Mouse (Mus musculus) heart, adult 11 months (tissue): ENCODE results near the gene Hoxa11.

Experiments used
- DNase-seq: peaks from one replicate; pipeline ENCODE4 v3.0.0; 2022

Gene Hoxa11

DNA sequence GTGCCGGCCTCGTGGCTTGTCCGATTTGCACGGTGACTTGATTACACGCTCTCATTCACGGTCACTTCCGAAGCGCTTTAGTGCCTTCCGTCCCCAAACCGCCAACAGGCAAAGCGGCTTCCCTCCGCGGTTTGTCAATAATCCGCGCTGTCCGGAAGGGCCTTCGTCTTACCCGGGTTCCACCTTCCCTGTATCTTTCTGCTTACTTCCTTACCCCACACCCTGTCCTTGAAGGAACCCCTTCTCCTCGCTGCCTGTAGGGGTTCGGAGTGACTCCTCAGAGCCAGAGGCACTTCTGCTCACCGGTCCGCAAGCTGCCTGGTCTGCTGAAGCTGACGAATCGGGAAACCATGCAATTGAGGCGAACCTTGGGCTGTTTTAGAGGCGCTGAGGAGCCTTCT, 793 bp upstream of the Hoxa11 start:
- DNase-seq: peak; percentile 86

DNA sequence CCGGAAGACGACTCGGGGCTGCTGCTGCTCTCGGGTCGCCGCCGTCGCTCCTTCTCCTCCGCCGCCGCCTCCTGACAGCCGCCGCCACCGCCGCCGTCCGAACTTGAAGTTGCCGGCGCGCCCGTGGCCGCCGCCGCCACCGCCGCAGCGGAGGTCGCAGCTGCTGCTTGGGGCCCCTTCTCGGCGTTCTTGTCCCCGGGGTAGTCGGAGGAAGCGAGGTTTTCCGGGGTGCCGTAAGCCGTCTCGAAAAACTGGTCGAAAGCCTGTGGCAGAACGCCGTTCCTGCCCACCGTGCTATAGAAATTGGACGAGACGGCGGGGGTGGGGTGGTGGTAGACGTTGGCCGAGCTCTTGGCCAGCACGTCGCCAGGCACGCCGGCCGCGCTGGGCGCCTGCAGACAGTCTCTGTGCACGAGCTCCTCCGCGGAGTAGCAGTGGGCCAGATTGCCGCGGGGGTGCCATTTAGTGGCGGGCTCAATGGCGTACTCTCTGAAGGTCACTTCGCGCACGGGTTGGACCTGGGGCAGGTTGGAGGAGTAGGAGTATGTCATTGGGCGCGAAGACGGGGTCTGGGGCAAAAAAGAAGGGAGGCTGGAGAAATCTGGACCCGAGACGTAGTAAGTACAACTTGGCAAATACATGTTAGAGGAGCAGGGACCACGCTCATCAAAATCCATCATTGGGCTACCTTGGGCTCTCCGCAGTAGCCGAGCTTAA, 412 bp downstream of the Hoxa11 start:
- peak; percentile 87 for DNase-seq

DNA sequence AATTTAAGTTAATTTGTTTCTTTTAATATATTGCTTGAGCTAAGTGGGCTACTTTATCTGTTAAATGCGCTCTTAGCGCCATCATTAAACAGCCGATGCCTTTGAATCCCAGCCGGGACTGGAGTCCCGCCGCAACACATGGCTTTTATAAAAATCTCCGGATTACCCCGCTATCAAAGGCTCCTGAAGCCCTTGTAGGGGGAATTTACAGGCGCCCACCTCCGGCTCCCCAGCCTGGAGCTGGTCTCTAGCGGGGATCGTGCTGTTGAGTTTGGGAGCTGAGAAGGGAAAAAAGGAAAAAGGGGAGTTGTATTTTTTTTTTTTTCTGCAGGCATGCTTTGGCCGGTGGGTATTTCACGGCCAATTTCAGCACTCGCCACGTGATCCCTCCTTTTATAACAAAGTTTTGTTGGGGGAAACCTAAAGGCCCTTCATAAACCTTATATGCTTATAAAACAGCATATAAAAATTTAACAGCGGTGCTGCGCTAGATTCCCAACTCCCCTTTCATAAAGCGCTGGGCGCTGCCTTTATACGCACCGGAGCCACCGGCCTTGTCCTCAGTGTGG, 1.1 kb downstream of the Hoxa11 start:
- peak; percentile 79 for DNase-seq

DNA sequence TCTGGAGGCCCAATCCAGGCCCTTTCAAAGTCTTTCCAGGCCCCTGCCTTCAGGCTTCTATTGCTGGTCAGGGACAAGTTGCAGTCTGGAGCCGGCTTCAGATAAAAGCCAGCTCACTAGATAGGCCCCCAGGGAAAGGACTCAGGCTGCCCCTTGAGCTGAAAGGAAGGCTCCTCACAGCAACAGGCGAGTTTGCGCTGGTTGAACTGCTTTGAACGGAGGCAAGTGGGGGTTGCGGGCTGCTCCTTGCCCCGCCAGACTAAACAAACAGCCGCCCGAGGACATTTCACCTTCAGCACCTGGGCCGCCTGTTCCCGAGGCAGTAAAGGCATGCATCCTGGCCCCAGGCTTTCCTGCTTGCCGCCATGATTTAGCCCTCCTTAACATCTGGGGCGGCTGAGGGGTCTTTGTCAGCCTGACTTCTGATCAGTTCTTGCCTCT, 1.9 kb downstream of the Hoxa11 start:
- DNase-seq: peak; percentile 70

DNA sequence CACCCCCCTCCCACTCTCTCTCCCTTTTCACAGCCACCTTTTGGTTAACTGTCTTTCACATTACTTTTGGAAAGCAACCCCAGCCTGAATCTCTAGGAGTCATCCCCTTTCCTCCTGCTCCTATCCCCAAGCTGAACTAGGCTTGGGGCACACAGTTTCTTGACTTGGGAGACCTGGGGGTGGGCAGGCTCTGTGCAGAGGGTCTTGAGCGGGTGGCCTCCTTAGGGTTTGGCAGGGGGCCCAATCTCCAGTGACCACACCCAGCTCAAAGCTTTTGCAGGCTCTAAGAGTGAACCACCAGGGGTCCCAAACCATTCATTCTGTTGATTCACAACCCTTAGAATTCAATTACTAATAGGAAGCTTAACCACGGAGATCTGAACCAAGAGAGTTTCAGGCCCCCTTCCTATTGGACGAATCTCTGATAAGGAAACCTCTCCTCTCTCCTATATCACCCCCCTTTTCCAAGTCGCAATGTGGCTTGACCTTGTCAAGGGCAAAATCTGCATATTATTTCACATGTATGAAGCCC, 2.7 kb downstream of the Hoxa11 start:
- DNase-seq: peak; percentile 83

DNA sequence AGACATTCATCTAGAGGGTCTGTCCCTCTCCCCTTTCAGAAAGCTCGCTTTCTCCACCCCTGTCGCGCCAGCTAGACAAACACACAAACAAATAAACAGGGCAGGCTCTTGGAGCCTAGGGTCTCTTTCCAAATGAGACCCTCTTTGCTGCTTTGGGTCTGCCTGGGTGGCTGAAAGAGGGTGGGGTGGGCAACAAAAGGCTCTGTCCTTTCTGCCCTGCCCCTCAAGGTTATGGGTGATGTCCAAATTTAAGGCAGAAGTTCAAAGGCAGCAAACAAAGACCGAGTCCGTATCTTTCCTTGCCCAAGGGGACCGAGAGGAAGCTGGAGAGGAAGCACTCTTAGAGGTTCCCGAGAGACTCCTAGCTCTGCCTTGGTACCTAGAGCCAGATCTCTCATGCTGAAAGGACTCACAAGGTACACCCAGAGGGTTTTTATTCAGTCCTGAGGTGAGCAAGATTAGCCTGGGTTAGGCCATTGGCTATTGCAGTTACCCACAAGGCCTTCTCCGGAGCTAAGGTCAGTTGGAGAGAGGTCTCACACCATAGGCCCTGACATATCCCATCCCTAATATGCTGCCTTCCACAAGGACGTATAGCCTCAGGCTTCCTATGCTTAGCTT, 4.5 kb downstream of the Hoxa11 start:
- DNase-seq: peak; percentile 89

DNA sequence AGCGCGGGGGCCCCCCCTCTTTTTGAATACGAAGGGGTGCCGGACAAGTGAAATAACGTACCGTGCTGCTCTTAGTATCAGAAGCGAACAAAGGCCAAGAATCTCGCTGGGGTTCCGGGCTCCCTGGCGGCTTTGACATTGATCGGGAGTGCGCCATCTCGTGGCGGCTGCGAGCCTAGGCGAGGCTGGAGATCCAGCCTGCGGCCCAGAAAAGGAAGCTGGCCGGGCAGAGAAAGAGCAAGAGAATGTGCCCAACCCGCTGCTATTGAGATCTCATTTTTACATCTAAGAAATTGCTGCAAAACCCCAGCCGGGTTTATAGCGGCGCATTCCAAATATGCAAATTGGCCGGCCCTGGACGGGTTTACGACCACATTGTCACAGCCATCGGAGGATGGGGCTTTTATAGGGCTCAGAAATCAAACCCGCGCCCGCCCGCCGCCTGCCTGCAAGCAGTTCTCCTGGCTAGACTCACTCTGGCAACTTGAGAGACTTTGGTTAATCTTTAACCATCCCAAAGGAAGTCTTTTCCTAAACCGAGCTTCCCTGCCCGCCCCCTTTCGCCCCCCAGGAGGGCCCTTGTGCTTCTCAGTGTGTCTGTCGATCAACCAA, 5.1 kb downstream of the Hoxa11 start, which contains the start of gene Hoxa10:
Gene Hoxa10 (minus strand): TSS at position 466 of the 612 bp plus-strand sequence.
- DNase-seq: peak; percentile 95

DNA sequence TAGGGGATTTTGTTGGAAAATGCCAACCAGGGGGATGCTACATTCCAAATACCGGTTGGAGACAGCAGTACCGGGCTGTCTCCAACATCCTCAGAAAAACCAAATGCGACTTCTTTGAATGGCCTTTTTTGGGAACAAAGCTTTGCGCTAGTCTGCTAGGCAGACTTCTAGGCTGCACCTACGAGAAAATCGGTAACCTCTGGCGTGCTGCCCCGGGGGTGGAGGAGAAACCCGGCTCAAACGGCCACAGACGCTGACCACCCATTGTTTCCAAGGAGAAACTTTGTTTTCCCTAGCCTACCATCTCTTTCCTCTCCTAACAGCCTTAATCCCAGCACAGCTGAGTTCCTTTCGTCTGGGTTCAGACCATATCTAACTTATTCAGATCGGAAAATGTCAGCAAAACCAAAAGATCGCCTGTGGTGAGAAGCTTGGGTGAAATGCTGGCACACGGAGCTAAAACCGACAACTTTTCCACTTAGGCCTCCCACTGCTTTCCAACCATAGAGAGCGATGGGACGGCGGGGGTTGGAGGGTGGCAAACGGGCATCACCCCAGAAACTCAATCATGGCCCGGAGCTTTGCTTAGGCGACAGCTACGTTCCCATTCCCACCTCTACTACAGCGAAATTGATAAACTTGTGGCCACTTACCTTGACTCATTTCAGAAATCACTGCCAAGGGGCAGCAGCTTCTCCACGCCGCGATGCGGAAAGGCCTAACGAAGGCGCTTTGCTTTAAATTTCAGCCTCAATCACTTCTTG, 5.8 kb downstream of the Hoxa11 start:
- peak; percentile 69 for DNase-seq

DNA sequence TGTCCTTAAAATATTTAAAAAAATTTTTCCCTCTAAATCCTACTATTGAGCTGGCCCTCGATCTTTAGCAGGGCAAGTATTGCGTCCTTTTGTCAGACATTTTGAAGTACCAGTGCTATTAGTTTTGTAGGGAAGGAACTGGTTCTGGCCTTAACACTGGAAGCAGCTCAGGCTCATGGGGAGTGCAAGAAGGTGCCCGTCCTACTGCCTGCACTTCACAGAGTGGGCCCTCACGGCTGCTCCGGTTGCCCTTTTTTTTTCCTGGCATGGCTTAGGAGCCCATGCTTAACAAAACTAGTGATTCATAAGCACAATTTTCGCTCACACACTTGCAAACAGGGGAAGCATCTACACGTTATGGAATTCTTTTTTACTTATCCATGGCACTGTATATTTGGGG, 6.6 kb downstream of the Hoxa11 start:
- peak; percentile 36 for DNase-seq

DNA sequence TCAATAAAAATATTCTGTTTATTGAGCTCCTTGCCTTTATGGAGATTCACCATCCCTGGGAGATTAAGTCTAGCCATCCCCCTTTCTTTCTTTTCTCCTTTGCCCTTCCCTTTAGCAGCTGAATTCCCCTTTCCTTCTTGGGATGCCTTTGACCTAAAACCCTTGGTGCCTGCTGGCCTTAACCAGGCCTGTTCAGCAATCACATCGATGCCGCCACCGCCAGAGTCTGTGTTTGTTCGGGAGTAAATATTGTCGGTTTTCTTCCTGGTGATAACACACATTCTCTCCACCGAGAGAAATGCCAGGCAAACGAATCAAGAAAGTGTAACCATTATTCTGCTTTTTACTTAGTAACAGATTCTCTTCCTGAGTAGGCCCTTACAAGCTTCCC, 7.5 kb downstream of the Hoxa11 start:
- peak; percentile 34 for DNase-seq

DNA sequence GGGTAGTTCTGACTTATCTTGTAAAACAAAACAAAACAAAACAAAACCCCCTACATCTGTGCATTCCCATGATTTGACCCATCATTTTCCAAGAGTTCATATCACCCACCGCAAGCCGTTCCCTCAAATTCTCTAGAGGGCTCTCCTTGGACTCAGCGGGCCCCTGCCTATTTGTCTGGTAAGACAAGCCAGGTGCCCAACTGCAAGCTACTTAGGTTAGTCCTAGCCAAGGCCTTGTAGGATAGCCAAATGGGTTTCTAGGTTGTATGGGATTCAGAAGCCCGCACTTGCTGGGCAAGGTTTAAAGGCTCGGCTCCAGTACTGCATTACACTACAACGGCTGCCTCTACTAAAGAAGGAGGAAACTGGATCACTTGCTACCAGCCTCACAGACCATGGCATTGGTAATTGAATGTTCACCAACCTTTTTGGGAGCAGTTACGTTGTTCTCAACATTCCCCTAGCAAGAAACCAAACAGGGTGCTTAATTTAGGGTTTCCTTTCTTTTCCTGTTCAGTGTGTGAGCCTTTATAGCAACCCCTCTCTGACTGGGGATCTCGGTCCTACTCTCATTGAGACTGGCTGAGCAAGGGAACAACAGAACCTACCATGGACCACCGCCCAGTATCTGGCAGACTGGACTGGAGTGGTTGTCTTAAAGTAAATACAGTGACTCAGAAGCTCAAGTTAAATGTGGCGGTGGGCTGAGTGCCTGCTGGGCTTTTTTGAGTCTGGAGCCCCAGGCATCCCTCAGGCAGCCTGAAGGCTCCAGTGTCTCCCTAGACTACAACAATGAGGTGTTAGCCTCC, 8.1 kb downstream of the Hoxa11 start:
- peak; percentile 80 for DNase-seq

DNA sequence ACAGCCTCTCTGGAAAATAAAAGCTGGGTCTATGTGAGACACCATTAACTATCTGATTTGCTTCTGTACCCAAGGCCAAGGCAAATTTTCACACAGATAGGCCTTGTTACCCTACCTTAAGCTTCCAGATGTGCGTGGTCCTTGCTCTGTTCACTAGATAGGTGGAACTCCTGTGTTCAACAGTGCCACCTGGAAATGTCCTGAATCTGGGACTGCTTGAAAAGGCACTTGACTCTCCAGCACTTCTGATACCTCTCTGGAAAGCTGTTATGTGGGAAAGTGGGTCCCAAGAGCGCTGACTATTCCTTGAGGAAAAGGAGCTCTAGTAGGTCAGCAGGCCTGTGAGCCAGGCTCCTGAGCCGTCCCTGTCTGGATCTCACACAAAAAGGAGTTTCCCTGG, 8.8 kb downstream of the Hoxa11 start:
- peak; percentile 76 for DNase-seq

DNA sequence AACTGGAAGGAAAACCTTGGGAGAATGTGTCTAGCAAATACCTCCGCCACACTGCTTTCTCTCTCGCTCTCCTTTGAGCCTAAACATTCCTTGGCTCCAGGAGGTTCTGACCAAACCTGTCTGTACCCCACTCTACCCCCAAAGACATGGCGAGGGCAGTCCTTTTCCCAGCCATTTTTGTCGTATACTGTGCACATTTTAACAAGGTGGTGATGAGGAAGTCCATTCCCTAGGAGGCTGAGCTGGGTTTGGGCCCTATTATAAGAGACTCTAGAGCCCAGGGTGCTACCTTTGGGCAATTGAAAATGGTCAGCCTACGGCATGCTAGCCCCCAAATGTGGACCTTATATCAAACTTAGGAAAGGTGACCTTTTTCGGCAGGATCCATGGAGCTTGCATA, 9.7 kb downstream of the Hoxa11 start:
- peak; percentile 83 for DNase-seq

DNA sequence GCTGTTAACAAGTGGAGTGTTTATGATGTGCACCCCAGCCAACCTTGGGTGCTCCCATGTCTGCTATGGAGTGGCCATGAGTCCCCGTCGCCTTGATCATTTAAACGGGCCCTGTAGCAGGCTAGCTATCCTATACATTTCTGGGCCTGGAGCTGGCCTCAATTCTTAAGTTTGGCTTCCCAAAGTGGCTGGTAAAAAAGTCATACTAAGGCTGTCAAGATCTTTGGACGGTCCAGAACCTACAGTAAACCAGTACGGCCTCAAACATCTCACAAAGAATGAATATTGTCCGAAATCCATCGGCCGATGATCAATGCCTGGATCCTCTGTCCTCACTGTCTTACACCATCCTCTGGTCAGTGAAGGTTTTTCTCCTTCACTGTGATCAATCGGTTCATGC, 10.3 kb downstream of the Hoxa11 start:
- DNase-seq: peak; percentile 59

DNA sequence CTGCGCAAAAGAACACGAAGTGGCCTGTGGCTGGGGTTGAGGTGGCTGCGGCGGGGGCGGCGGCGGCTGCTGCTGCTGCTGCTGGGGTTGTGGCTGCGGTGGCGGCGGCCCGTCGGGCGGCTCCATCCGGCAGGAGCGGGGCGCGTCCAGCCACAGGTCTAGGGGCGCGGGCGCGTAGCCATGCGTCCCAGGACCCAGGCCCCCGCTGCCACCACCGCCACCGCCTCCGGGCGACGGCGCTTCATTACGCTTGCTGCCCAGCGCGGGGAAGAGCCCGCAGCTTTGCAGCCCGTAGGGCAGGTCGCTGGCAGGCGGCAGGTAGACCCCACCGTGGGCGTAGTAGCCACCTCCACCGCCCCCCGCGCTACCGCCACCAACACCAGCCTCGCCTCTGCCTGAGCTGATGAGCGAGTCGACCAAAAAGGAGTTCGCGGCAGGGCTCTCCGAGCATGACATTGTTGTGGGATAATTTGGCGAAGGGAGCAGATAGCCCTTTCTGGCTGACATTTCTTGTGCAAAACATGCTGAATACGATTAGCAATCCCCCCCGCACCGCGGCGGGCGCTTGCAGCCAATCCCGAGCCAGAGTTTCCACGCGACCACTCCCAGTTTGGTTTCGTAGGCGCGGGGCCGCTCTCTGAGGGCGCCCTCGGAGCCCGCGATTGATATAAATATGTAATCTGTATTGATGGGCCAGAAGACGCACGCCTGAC, 11.0 kb downstream of the Hoxa11 start:
- DNase-seq: peak; percentile 86

DNA sequence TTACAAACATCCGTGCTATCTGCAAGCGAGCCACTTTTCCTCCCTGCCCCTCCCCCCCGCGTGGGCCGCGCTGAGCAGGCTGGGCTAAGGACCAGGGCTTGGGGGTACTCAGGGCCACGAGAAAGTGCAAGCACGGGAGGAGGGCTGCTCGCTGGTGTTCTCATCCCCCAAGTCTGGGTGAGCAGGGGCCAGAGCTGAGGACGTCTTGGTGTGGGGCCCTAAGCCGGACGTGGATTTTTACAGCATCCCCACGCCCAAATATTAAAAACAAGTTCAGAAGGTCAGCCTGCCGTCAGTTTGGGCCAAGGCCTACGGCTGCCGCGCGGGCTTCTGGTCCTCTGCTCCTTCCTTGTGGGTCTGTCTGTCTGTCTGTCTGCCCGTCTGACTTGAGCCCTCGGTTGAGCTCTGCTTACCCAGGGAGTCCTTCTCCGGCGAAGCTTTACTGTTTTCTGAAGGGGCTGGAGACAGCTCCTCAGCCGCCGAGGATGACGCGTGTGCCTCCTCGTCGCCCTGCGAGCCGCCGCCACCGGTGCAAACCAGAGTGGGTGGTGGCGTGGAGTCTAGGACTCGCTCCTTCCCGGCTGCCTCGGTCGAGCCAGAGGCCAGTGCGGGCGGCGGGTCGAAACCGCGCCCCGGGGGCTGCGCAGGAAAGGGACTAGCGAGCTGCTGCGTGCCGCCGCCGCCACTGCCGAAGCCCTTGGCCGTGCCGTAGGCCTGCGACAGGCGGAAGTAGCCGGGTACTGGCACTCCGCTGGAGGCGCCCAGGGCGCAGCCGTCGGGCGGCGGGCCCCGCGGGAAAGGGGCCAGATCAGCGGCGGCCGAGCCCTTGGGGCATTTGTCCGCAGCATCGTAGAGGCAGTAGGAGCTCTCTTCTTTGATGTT, 11.8 kb downstream of the Hoxa11 start:
- DNase-seq: peak; percentile 88

DNA sequence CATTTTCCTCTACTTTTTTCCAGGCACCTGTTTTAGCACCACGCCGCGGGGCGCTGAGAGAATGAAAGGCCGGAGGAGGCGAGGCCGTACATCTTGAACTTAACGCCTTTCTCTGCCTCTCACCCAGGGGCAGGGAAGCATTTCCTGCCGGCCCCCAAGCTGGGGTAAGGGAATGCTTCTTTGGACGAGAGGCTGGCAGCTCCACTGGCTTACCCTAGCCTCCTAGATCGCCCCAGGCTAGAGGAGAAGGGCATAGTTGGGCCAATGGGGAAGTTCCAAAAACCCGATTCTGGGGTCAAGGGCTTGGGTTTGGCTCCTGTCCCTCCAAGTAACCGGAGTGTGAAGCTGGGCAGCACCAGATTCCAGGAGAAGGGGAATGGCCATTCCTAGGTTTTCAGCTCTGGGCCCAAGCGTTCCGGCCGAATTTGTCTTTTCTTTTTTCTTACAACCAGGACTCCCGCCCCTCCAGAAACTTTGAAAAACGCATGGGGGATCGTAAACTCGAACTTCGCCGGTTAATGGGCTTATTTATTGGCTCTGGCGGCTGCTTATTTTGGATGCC, 12.5 kb downstream of the Hoxa11 start:
- DNase-seq: peak; percentile 80

DNA sequence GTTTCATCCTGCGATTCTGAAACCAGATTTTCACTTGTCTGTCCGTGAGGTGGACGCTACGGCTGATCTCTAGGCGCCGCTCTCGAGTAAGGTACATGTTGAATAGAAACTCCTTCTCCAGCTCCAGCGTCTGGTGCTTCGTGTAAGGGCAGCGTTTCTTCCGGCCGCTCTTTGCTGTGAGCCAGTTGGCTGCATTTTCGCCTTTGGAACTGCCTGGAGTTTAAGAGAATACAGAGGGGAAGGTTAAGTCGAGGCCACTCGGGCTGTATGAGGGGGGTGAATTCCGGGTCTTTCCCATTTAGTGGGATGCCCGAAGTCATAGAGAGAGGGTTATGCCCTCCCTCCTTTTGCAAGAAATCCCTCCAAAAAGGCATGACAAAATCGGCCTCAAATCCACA, 13.0 kb downstream of the Hoxa11 start:
- DNase-seq: peak; percentile 79

DNA sequence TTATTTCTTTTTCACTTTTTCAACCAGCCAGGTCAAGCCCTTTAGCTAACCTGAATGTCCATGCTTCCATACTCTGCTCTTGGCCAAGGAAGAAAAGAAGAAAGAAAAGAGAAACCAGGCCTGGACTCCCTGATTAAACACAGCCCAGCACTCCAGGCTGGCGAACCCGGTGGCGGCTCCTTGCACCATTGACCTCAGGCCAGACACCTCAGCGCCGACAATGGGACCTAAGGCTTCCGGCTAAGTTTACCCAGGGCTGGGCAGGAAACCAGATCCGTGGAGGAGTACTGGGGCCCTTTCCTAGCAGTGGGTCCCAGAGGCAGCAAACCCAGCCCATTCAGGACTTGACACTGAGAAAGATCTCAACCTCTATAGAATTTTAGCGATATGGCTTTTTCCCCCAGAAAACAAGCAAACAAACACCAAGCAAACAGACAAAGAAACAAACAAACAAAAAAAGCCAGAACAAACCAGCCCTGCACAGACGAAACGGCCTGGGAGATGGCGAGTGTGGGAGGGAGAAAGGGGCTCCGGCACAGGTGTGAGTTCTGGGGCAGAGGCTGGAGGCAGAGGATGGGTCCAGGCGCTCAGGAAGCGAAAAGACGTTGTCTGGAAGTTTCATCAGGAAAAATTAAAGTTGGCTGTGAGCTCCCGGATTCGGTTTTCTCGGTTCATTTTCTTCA, 13.6 kb downstream of the Hoxa11 start:
- DNase-seq: peak; percentile 87
